Mouse (Mus musculus) forebrain, embryonic 12.5 days (tissue): Measurements from ENCODE around the gene Vmn1r29. TPM values are rescaled to one million over a fixed set of nuclear protein-coding genes. Genes with fewer than 3 reads are reported as not detected.
"Not testable (repeated sequence)": the region's sequence is repeated elsewhere in the genome, so short reads cannot be mapped to it uniquely, and the experiment has no call there.

Experiments used
- ATAC-seq: fragments of 200-750 bp; cut with Nextera tagmentation; 2 replicates; pipeline ENCODE4 v1.8.0; 2017; ENCODE audit warnings: moderate TSS enrichment; ENCODE audit not compliant: low FRiP score
- H3K27ac ChIP-seq: fragments of 300-500 bp; sonication (generic); 2 replicates; pipeline ENCODE4 v1.5.1; 2016; ENCODE audit warnings: mild to moderate bottlenecking
- H3K27me3 ChIP-seq: fragments of 300-500 bp; sonication (generic); 2 replicates; pipeline ENCODE4 v1.6.1; 2016; ENCODE audit warnings: mild to moderate bottlenecking
- H3K36me3 ChIP-seq: fragments of 300-500 bp; sonication (generic); replicated peaks from 2 replicates; pipeline ENCODE4 v1.6.1; 2016; ENCODE audit warnings: mild to moderate bottlenecking
- H3K4me1 ChIP-seq: fragments of 300-500 bp; sonication (generic); 2 replicates; pipeline ENCODE4 v1.6.1; 2016
- H3K4me2 ChIP-seq: fragments of 300-500 bp; sonication (generic); 2 replicates; pipeline ENCODE4 v1.6.1; 2016; ENCODE audit warnings: mild to moderate bottlenecking, moderate library complexity
- H3K4me3 ChIP-seq: fragments of 300-500 bp; sonication (generic); replicated peaks from 2 replicates; pipeline ENCODE4 v1.5.1; 2016; ENCODE audit warnings: mild to moderate bottlenecking
- H3K9ac ChIP-seq: fragments of 300-500 bp; sonication (generic); 2 replicates; pipeline ENCODE4 v1.6.1; 2016; ENCODE audit warnings: mild to moderate bottlenecking
- H3K9me3 ChIP-seq: fragments of 300-500 bp; sonication (generic); 2 replicates; pipeline ENCODE4 v1.6.1; 2016
- WGBS: fragments of 180-500 bp; shearing (Covaris S2); methylation state at CpG from one replicate; pipeline ENCODE4 v1.1.7; 2016; 5-methylcytosine and 5-hydroxymethylcytosine counted together
- polyA plus RNA-seq: library from polyadenylated mRNA; unstranded; fragments of >200 nt; fragmentation: Nextera tagmentation; extraction: Ambion mirVana; gene quantifications from 2 replicates; pipeline ENCODE4 v1.2.1, GENCODE M21; 2016

Vmn1r29 gene
- not detected in 2 replicates for polyA plus RNA-seq

- no peak within 1 kb of the TSS for H3K4me2 ChIP-seq
- no peak within 1 kb of the TSS for H3K27ac ChIP-seq
- no peak within 1 kb of the TSS for H3K4me3 ChIP-seq
- ATAC-seq: no peak
- no peak within 1 kb of the TSS for H3K9ac ChIP-seq
- no peaks in the 10 kb centered on the region for H3K27me3 ChIP-seq
- H3K4me1 ChIP-seq: no peaks in the 10 kb centered on the region
- H3K36me3 ChIP-seq: no peaks in the 10 kb centered on the region
- H3K9me3 ChIP-seq: no peaks in the 10 kb centered on the region
Observed at GRCm38 (mm10) chr6:58301249-58301648, at the start of gene Vmn1r29. TSS of gene Vmn1r29 (plus strand) at chr6:58301549.

- WGBS: 98% methylated on average over 1 of the region's 1 CpGs
- H3K27me3 ChIP-seq: no peaks in the 10 kb centered on the region
- no peak within 1 kb of the TSS for H3K9ac ChIP-seq
- H3K4me3 ChIP-seq: no peak within 1 kb of the TSS
- ATAC-seq: no peak
- H3K4me1 ChIP-seq: no peaks in the 10 kb centered on the region
- no peak within 1 kb of the TSS for H3K4me2 ChIP-seq
- no peak within 1 kb of the TSS for H3K27ac ChIP-seq
- no peaks in the 10 kb centered on the region for H3K9me3 ChIP-seq
- no peaks in the 10 kb centered on the region for H3K36me3 ChIP-seq
Observed at GRCm38 (mm10) chr6:58261737-58262136, 39.6 kb upstream of the Vmn1r29 start, which contains the start of gene Vmn1r28. TSS of gene Vmn1r28 (plus strand) at chr6:58262037.

GRCm38 (mm10) chr6:58279661-58280060 is 21.7 kb upstream of the Vmn1r29 start:
- not testable (repeated sequence) for H3K9ac ChIP-seq, H3K4me3 ChIP-seq, H3K4me1 ChIP-seq, H3K36me3 ChIP-seq, H3K4me2 ChIP-seq, H3K27me3 ChIP-seq, H3K27ac ChIP-seq, H3K9me3 ChIP-seq, ATAC-seq
- 90% methylated on average over 1 of the region's 1 CpGs for WGBS

GRCm38 (mm10) chr6:58292201-58292600 is 9.1 kb upstream of the Vmn1r29 start:
- no peak overlapping the region for H3K4me3 ChIP-seq
- WGBS: 67% methylated on average over 2 of the region's 2 CpGs
- ATAC-seq: no peak

GRCm38 (mm10) chr6:58298511-58298910 is 2.8 kb upstream of the Vmn1r29 start:
- WGBS: 88% methylated on average over 19 of the region's 19 CpGs
- not testable (repeated sequence) for H3K4me3 ChIP-seq, ATAC-seq, H3K4me2 ChIP-seq, H3K9me3 ChIP-seq, H3K27me3 ChIP-seq, H3K36me3 ChIP-seq, H3K4me1 ChIP-seq, H3K9ac ChIP-seq, H3K27ac ChIP-seq

More at GRCm38 (mm10) chr6:58292201-58292600, 9.1 kb upstream of the Vmn1r29 start:
- no peak overlapping the region for H3K4me2 ChIP-seq
- H3K9me3 ChIP-seq: no peaks in the 10 kb centered on the region
- no peak overlapping the region for H3K9ac ChIP-seq
- no peaks in the 10 kb centered on the region for H3K36me3 ChIP-seq
- H3K4me1 ChIP-seq: no peaks in the 10 kb centered on the region
- H3K27ac ChIP-seq: no peak overlapping the region
- H3K27me3 ChIP-seq: no peaks in the 10 kb centered on the region

GRCm38 (mm10) chr6:58330686-58331085 is 29.3 kb downstream of the Vmn1r29 start:
- not testable (repeated sequence) for ATAC-seq, H3K27ac ChIP-seq, H3K4me2 ChIP-seq, H3K4me3 ChIP-seq, H3K9me3 ChIP-seq, H3K27me3 ChIP-seq, H3K4me1 ChIP-seq, H3K36me3 ChIP-seq, H3K9ac ChIP-seq
- WGBS: 79% methylated on average over 17 of the region's 17 CpGs

Other genes with a start within 250 kb of the Vmn1r29 start
- gene Vmn1r27, start 82.7 kb upstream of the Vmn1r29 start, polyA plus RNA-seq: not detected in 2 replicates
- not detected in 2 replicates for gene Vmn1r28, start 39.5 kb upstream of the Vmn1r29 start, polyA plus RNA-seq
- not detected in 2 replicates for gene Vmn1r30, start 141.8 kb downstream of the Vmn1r29 start, polyA plus RNA-seq
- gene Vmn1r31, start 173.8 kb downstream of the Vmn1r29 start, polyA plus RNA-seq: not detected in 2 replicates